Mouse (Mus musculus) neural tube, embryonic 14.5 days (tissue): ENCODE data around the gene Olfr1382. TPM values are rescaled to one million over a fixed set of nuclear protein-coding genes. Genes with fewer than 3 reads are reported as not detected.
A peak's percentile ranks its signal among the peaks of the same experiment; 100 is the strongest.
"Not testable (repeated sequence)": the region's sequence is repeated elsewhere in the genome, so short reads cannot be mapped to it uniquely, and the experiment has no call there.

Experiments used
- ATAC-seq: fragments of 200-750 bp; cut with Nextera tagmentation; 2 replicates; pipeline ENCODE4 v1.8.0; 2017; ENCODE audit warnings: low read depth, mild to moderate bottlenecking, moderate TSS enrichment, moderate library complexity
- H3K27ac ChIP-seq: fragments of 300-500 bp; sonication (generic); 2 replicates; pipeline ENCODE4 v1.5.1; 2014; ENCODE audit warnings: low read depth, mild to moderate bottlenecking, control low read depth, low read length, moderate library complexity, mixed read lengths
- H3K27me3 ChIP-seq: fragments of 300-500 bp; sonication (generic); 2 replicates; pipeline ENCODE4 v1.6.1; 2014; ENCODE audit warnings: low read length; ENCODE audit not compliant: control insufficient read depth, insufficient read depth
- H3K36me3 ChIP-seq: fragments of 300-500 bp; sonication (generic); 2 replicates; pipeline ENCODE4 v1.6.1; 2014; ENCODE audit warnings: low read length, mixed read lengths; ENCODE audit not compliant: control insufficient read depth, insufficient read depth
- H3K4me1 ChIP-seq: fragments of 300-500 bp; sonication (generic); 2 replicates; pipeline ENCODE4 v1.6.1; 2014; ENCODE audit warnings: low read length; ENCODE audit not compliant: control insufficient read depth, insufficient read depth
- H3K4me2 ChIP-seq: fragments of 300-500 bp; sonication (generic); 2 replicates; pipeline ENCODE4 v1.6.1; 2014; ENCODE audit warnings: mild to moderate bottlenecking, low read depth, low read length, control low read depth
- H3K4me3 ChIP-seq: fragments of 300-500 bp; sonication (generic); 2 replicates; pipeline ENCODE4 v1.5.1; 2014; ENCODE audit warnings: low read depth, low read length, control low read depth, mixed read lengths
- H3K9ac ChIP-seq: fragments of 300-500 bp; sonication (generic); replicated peaks from 2 replicates; pipeline ENCODE4 v1.6.1; 2014; ENCODE audit warnings: low read depth, mild to moderate bottlenecking, control low read depth, low read length, mixed read lengths
- H3K9me3 ChIP-seq: fragments of 300-500 bp; sonication (generic); 2 replicates; pipeline ENCODE4 v1.6.1; 2016; ENCODE audit warnings: low read length; ENCODE audit not compliant: control insufficient read depth
- WGBS: fragments of 180-500 bp; shearing (Covaris S2); extraction: QIAGEN DNeasy Blood & Tissue Kit; methylation state at CpG from one replicate; pipeline ENCODE4 v1.1.7; 2014; 5-methylcytosine and 5-hydroxymethylcytosine counted together
- polyA plus RNA-seq: library from polyadenylated mRNA; unstranded; fragments of >200 nt; fragmentation: Nextera tagmentation; extraction: Ambion mirVana; gene quantifications from 2 replicates; pipeline ENCODE4 v1.2.1, GENCODE M21; 2014

Olfr1382 gene
- polyA plus RNA-seq, result not detected in 2 replicates

DNA sequence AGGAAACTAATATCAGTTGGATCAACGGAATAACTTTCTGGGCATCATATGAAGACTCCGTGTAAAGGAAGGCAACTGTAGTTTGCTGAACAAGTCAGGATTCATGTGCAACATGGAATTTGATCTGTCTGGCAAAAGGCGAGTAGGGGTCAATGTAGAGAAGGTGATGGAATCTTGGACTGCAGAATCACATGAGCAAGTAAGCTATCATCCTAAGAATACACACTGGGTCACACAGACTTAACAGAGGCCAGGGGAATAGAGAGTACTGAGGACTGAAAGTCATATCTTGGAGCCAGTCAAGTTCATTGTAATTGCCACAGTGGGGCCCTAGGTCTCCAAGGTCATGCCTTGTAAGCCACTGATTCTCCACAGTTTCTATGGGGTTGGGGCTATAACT, at the start of gene Olfr1382:
Olfr1382 (plus strand) TSS at position 301 of the 400 bp plus-strand sequence.
- Histone ChIP-seq H3K9me3 (no peaks in the 10 kb centered on the region), H3K9ac (no peak within 1 kb of the TSS), H3K27ac (no peak within 1 kb of the TSS), H3K27me3 (no peaks in the 10 kb centered on the region), H3K4me1 (no peaks in the 10 kb centered on the region), H3K4me2 (no peak within 1 kb of the TSS), H3K36me3 (no peaks in the 10 kb centered on the region), H3K4me3 (no peak within 1 kb of the TSS)
- no peak for ATAC-seq
- 79% methylated on average over 3 of the region's 3 CpGs for WGBS

DNA sequence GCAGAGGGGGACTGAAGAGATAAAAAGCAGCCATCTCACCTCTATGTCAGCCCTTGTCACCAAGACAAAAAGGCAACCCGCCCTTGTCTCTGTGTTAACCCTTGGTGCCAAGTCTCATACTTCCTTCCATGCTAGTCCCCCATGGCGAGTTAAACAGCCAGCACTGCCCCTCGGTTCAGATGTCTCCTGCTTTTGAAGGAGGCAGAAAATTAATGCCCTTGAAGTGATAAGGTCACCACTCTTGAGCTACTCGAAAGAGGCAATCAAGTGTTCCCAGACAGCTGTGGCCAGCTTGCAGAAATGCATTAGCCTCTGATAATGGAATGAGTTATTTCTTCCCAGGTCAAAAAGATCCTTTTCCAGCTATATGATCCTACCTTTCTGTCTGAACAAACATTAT, 42.1 kb upstream of the Olfr1382 start:
- no peaks in the 10 kb centered on the region for H3K9me3 ChIP-seq
- H3K27me3 ChIP-seq, result no peaks in the 10 kb centered on the region
- H3K36me3 ChIP-seq, result no peaks in the 10 kb centered on the region
- no peak for ATAC-seq
- H3K4me3 ChIP-seq, result no peak overlapping the region
- H3K4me1 ChIP-seq, result no peaks in the 10 kb centered on the region
- H3K9ac ChIP-seq, result no peak overlapping the region
- 55% methylated on average over 4 of the region's 4 CpGs for WGBS
- H3K4me2 ChIP-seq, result no peak overlapping the region
- H3K27ac ChIP-seq, result no peak overlapping the region

DNA sequence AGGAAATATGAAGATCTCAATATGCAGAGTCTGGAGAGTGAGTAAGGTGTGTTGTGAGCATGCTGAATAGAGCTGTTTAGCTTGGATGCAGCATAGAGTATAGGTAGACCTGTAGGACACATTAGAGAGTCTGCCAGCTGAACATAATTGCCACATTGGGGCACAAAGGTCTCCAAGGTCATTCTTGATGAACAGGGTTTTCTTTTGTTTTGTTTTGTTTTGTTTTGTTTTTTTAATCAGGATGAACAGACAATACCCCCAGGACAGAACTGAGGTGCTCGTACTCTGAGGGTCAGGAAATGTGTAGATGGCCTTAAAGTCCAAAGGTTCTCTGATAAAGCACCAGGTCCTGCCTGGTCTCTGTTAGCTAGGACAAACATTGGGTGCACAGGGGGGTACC, 39.3 kb upstream of the Olfr1382 start, which contains the start of gene Olfr1385:
Olfr1385 (plus strand) TSS at position 301 of the 400 bp plus-strand sequence.
- not testable (repeated sequence) for H3K27me3 ChIP-seq, H3K9me3 ChIP-seq, H3K4me3 ChIP-seq, H3K4me1 ChIP-seq, H3K4me2 ChIP-seq, H3K27ac ChIP-seq, H3K36me3 ChIP-seq, ATAC-seq, H3K9ac ChIP-seq
- 88% methylated on average over 1 of the region's 1 CpGs for WGBS

DNA sequence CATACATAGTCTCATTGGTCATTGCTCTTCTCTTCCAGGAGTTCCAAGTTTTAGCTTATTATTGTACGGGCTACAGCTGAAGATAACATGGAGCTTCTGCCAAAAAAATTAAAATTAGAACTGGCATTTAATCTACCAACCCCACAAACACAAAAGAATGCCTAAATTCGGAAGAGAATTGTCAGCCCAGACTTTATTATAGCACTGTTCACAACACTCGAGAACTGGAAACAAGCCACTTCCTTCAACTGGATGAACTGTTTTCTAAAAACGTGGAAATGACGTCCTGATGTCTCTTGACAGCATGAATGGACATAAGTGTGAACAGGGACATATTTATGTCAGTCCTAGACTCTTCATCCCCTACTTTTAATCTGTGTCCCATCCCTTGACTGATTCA, 10.0 kb upstream of the Olfr1382 start:
- no peaks in the 10 kb centered on the region for H3K9me3 ChIP-seq
- no peaks in the 10 kb centered on the region for H3K27me3 ChIP-seq
- H3K9ac ChIP-seq, result no peak overlapping the region
- H3K36me3 ChIP-seq, result no peaks in the 10 kb centered on the region
- no peak for ATAC-seq
- no peak overlapping the region for H3K27ac ChIP-seq
- WGBS, result 79% methylated on average over 5 of the region's 5 CpGs
- H3K4me3 ChIP-seq, result no peak overlapping the region
- H3K4me2 ChIP-seq, result no peak overlapping the region
- H3K4me1 ChIP-seq, result no peaks in the 10 kb centered on the region

DNA sequence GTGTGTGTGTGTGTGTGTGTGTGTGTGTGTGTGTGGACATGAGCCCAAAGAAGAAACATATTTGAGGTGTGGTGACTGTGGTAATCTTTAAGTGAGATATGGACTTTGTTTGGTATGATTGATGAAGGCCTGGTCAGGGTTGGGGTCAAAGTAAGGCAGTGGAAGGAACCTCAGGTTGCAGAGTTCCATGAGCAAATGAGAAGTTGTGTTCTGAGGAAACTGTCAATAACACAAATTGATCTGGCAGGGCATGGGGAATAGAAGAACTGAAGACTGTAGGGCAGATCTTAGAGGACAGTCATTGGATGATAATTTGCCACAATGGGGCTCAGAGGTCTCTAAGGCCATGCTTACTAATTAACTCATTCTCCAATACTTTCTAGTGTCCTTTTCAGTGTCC, 8.7 kb upstream of the Olfr1382 start, which contains the start of gene Olfr1383:
Olfr1383 (plus strand) TSS at position 301 of the 400 bp plus-strand sequence.
- Histone ChIP-seq H3K9me3 (no peaks in the 10 kb centered on the region), H3K9ac (no peak within 1 kb of the TSS), H3K4me2 (no peak within 1 kb of the TSS), H3K4me1 (no peaks in the 10 kb centered on the region), H3K4me3 (no peak within 1 kb of the TSS), H3K36me3 (no peaks in the 10 kb centered on the region), H3K27ac (no peak within 1 kb of the TSS), H3K27me3 (no peaks in the 10 kb centered on the region)
- no peak for ATAC-seq

DNA sequence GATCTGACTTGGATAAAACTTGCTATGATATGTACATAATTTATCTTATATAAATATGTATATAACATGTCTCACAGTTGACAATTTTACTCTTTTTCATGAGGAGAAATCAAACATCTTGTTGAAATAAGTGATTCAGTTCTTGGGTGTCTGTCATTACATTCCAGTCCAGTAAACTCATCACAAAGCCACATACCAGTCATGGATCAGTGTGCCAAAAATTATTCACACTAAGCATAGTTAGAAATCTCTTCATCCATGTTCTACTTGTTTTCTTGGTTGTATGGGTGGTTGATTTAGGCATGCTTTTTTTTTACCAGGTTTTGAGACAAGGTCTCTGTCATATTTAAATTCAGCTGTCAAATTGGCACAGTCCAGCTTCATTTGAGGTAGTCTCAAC, 4.7 kb downstream of the Olfr1382 start:
- H3K36me3 ChIP-seq, result no peaks in the 10 kb centered on the region
- H3K4me3 ChIP-seq, result no peak overlapping the region
- no peaks in the 10 kb centered on the region for H3K4me1 ChIP-seq
- H3K9me3 ChIP-seq, result no peaks in the 10 kb centered on the region
- H3K27me3 ChIP-seq, result no peaks in the 10 kb centered on the region
- H3K4me2 ChIP-seq, result no peak overlapping the region
- H3K9ac ChIP-seq, result no peak overlapping the region
- H3K27ac ChIP-seq, result no peak overlapping the region
- no peak for ATAC-seq

GRCm38 (mm10) chr11:49536631-49537030, 8.6 kb downstream of the Olfr1382 start:
- H3K27me3 ChIP-seq, H3K4me1 ChIP-seq, H3K4me2 ChIP-seq, H3K9ac ChIP-seq, H3K4me3 ChIP-seq, H3K27ac ChIP-seq, H3K36me3 ChIP-seq, H3K9me3 ChIP-seq: not testable (repeated sequence)
- 90% methylated on average over 2 of the region's 2 CpGs for WGBS
- peak; percentile 77; the same call in 1 of the 2 replicates for ATAC-seq

- H3K36me3 ChIP-seq, H3K4me1 ChIP-seq, H3K9me3 ChIP-seq, H3K4me3 ChIP-seq, ATAC-seq, H3K4me2 ChIP-seq, H3K9ac ChIP-seq, H3K27me3 ChIP-seq, H3K27ac ChIP-seq: not testable (repeated sequence)
- 57% methylated on average over 3 of the region's 3 CpGs for WGBS
These were observed 15.1 kb downstream of the Olfr1382 start, which contains the start of gene Olfr1381 for GRCm38 (mm10) chr11:49543149-49543548. Gene Olfr1381, plus strand, starts transcription at chr11:49543449.

DNA sequence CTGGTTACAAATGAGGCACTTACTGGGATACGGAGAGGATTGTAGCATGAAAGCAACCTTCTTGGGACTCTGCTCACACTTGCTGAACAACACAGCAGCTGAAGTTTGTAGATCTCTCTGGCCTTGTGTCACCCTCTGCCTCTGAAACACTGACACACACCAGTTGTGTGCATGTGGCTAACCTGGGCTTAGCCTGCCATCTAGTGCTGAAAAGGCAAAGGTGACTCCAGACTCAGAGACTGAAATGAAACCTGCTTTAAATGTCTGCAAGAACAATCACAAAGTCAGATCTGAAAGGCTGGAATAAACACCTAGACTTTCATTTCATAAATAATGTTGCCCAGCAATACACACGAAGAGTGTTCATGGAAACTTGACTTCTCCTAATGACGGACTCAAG, 26.0 kb downstream of the Olfr1382 start:
- not testable (repeated sequence) for H3K9ac ChIP-seq, H3K36me3 ChIP-seq, H3K27ac ChIP-seq, H3K27me3 ChIP-seq, H3K9me3 ChIP-seq, H3K4me2 ChIP-seq, ATAC-seq, H3K4me3 ChIP-seq, H3K4me1 ChIP-seq
- WGBS, result 79% methylated on average over 3 of the region's 3 CpGs

DNA sequence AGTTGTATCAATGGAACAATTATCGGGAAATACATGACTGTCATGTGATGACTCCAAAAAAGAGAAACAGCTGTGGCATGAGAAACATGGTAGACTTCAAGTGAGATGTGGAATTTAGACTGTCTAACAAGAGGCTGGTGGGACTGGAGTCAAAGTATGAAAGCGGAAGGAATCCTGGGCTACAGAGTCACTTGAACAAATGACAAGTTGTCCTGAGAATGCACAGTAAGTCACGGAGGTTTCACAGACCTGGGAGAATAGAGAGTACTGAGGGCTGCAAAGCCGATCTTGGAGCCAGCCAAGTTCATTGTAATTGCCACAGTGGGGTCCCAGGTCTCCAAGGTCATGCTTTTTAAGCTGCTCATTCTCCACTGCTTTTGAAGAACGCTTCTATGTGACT, 28.5 kb downstream of the Olfr1382 start, which contains the start of gene Olfr1380:
Olfr1380 (plus strand) TSS at position 301 of the 400 bp plus-strand sequence.
- not testable (repeated sequence) for H3K4me1 ChIP-seq, H3K27ac ChIP-seq, ATAC-seq, H3K4me3 ChIP-seq, H3K9me3 ChIP-seq, H3K9ac ChIP-seq, H3K4me2 ChIP-seq, H3K36me3 ChIP-seq, H3K27me3 ChIP-seq
- 57% methylated on average over 5 of the region's 5 CpGs for WGBS
